Mouse (Mus musculus): ENCODE measurements around the gene Usp29.

Gene Usp29

DNA sequence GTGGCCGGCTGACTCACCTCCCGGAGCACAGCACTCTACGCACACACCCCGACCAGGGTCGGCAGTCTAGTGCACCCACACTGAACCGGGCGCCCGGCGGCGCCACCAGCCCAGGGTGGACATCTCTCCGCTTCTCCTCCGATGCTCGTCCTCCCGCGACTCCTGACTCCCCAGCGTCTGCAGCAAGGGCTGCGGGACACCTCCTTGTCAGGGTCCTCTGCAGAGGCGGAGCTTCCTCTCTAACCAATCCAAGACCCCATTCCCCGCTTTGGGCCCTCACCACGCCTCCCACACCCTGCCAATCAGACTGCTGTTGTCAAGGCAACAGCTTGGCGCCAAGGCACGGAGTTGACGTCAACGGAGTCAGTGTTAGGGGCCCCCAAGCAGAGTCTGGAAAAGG, at the start of gene Usp29, which contains the start of gene Peg3:
Gene Usp29, plus strand, starts transcription at position 338 of the 400 bp plus-strand sequence.
Gene Peg3, minus strand, starts transcription at position 191 of the 400 bp plus-strand sequence.
- peak; percentile 95 for DNase-seq

DNA sequence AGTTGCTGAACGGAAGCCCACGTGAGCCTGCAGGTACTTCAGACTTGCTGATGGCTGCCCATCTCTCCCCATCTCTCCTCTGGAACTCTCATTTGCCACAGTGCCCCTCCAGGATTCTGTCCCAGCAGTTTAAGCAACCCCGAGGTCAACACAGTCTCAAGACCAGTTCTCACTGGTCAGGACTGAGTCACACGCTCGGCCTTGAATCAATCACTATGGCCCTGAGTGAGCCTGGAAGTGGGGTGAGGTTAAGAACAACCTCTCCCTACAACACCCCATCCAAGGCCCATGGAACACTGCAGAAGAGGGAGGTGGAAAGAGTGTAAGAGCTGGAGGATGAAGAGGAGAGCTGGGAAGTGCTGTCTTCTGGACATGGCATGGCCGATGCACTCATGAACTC, 44.9 kb upstream of the Usp29 start:
- DNase-seq = no peak

DNA sequence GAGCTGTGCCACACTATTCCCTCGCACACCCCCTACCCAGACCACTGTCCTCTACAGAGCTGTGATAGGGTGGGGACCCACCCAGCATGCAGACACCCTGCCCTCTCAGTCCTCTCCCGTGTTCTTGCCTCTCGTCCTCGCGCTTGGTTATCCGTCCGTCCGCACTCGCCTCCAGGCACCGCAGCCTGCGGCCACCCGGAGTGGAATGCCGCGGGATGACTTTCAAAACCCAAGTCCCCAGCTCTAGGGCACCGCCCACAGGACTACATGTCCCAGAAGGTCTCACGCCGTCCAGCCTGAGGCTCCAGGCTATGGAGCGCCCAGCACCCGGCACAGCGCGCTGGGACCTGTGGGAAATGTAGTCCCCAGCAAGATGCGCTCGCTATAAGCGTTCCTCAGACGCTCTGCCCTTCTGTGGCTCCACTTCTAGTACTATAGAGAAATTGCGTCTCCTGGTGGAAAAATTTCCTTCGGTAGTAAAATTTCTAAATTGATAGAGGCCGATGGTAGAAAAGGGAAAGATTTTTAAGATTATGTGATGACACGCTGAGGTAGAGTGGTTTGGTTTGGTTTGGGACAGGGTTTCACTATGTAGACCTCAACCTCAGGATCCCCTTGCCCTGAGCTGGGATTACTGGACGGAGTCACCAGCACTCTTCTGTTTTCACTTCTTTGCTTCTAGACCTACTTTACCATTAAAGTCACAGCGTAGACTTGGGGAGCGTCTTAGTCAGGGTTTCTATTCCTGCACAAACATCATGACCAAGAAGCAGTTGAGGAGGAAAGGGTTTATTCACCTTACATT, 33.9 kb upstream of the Usp29 start, which contains the start of gene Zim1:
Gene Zim1, minus strand, starts transcription at position 210 of the 805 bp plus-strand sequence.
- peak; percentile 88 for DNase-seq

DNA sequence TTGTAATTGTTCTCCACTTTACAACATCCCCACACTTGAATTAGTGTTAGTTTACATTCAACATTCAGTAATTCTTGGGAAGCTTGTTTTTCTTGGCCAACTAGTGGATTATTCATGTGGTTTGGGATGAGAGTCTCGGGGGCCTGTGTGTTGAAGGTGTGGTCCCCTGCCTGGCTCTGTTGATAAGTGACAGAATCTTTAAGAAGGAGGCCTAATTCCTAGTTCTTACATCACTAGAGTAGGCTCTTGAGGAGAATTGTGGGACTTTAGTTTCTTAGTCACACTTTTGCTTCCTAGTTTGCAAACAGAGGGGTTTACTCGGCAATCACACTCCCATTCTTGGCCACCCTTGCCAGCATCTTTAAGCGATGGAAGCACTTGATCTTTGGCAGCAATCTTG, 31.1 kb upstream of the Usp29 start:
- DNase-seq = no peak

- DNase-seq = no peak
Measured at GRCm38 (mm10) chr7:6707416-6708015, 22.9 kb upstream of the Usp29 start.

GRCm38 (mm10) chr7:6708451-6709180, 21.8 kb upstream of the Usp29 start:
- peak; percentile 36 for DNase-seq

- DNase-seq = no peak
Measured at GRCm38 (mm10) chr7:6709396-6709795, 21.0 kb upstream of the Usp29 start.

DNA sequence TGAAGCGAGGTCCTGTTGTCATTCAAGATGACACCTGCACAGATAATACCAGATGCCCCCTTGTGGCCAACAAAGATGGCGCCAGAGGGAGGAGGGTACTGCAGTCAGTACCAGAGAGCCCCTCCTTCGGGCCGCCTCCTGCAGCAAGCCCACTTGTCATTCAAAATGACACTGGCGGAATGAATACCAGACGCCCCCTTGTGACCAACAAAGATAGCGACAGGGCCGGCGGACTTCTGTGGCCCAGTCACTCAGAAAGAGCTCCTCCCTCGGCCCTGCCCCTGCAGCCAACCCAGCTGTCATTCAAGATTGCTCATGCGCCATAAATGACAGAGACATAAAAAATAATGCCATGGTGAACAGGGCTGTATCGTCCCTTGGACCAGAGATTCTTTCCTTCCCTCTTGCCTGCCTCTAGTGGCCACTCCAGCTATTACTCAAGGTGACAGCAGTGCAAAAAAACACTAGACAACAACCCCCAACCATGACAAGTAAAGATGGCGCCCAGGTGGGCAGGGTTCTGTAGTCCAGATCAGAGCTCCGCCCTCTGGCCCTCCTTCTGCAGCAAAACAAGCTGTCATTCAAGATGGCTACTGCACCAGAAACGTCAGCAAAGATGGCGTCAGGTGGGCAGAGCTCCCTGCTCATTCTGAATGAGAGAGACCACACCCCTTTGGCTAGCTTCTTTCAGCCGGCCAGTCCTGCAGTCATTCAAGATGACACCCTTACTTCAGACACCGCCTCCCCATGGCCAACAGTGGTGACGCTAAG, 2.8 kb upstream of the Usp29 start:
- peak; percentile 96 for DNase-seq

GRCm38 (mm10) chr7:6728263-6728931, 2.0 kb upstream of the Usp29 start:
- peak; percentile 99 for DNase-seq

DNA sequence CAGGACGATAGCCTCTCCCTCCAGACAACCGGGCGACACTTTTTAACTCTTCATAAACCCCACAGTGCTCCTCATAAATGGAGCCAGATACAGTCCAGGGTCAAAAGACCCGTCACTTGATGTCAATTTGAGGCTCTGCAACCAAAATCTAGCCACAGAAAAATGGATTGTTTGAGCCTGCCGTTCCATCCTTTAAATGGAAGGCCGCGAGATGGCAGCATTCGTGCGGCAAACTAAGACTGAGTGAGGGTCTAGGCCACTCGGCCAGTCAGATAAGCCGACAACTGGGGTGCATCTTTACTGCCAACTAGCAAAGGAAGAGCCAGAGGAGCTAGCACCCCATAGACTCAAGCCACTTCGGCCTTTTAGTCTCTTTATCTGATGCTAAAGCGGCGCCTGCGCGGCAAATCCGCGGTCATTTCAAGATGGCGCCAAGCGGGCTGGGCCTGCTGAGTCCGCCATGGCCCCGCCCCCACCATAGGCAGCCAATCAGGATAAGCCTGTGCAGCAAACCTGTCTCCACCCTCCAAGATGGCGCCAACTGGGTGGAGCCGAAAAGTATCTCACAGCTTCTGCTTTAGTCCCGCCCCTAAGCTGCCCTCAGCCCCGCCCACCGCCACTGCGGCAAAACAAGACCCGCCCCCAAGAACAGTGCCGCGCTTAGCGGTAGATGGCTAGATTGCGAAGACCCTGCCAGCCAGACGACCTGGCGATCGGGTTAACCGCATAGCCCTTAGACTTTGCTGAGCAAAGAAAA, 1.1 kb upstream of the Usp29 start:
- DNase-seq = peak; percentile 98

DNA sequence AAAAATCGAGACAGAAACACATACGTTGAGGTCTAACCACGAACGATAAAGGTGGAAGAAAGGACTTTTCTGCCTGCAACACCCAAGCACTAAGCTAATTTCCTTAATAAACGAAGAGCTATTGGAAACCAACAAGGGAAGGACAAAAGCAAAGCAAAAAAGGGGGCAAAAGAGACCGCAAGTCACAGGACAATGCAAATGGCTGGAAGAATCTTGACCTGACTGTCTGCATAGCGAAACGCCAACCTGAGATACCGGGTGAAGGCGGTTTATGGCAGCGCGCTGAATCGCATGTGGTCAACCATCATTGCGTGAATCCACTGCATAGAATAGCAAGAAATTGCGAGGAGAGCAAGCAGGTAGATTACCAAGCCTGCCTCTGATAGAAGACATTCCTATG, 423 bp downstream of the Usp29 start:
- peak; percentile 43 for DNase-seq

DNA sequence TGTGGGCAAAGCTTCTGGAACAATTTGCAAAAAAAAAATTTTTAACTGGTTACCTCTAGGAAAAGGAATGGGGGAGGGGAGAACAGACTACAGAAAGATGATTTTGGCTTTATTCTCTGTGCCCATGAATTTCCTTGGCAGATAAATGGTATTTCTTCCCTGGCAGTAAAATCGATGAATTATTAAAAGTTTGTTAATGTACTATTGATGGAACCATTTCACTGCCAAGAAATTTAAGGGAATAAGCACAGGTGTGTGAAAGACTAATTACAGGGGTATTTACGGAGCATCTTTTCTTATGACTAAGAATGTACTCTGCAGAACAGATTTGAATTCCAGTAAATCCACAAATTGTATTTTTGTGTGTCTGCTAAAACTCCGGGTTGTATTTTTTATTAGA, 995 bp downstream of the Usp29 start:
- no peak for DNase-seq

DNA sequence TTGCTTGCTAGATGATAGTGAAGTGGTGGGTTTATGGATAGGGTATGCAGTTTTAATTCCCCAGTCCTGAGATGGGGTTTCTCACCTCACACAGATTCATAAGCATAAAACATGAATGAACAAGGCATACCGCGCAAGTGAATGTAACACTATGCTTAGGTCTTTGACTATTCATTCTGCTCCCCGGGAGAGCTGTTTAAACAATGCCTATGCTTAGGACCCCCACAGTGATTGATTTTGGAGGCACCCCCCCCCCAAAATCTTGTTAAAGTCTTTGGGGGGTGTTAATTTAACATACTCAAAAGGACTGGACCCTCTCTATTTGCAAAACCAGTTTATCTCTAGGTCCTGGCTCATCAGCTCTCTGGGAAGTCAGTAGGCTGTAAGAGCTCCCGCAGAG, 1.6 kb downstream of the Usp29 start:
- no peak for DNase-seq

DNA sequence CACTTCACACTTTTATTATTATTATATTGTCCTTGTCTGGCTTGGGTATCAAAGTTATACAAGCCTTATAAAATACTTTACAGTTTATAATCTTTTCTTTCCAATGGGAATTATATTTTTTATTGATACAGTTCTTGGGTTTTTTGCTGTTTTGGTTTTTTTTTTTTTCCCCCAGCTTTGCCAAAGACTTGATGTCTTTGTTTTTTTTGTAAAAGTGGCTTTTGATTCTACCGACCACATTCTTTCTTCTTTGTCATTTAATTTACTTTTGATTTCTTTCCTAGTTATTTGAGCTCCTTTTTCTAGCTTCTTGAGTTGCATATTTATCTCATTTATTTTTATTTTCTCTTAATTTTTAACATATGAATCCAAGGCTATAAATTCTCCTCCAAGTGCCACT, 5.7 kb downstream of the Usp29 start:
- no peak for DNase-seq

DNA sequence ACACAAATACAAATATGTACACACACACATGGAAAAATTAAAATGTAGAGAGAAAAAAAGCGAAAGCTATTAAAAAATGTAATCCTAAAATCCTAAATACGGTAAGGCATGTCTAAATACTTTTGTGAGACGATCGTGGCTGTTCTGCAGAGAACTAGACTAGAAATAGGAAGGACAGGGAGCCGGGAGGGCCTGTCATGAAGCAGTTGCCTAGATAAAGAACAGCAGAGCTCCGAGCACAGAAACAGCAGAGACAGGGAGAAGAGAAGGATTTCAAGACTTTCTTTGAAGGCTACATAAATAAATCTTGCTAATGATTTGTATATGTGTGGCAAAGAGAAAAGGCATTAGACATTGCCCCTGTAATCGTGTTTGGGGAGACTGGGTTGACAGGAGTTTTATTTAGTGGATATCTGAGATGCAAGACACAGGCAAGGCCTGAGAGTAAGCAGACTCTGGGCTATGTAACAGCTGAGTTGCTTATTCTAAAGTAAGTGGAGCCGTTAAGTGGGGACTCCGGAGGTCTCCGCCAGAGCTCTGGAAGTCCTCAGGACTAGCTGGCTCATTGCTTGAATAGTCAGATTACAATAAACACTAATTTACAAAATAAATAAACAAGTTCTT, 14.0 kb downstream of the Usp29 start:
- no peak for DNase-seq

GRCm38 (mm10) chr7:6749196-6749595, 18.8 kb downstream of the Usp29 start:
- DNase-seq = peak; percentile 79

- DNase-seq = peak; percentile 47
Measured at GRCm38 (mm10) chr7:6753440-6753839, 23.1 kb downstream of the Usp29 start.

DNA sequence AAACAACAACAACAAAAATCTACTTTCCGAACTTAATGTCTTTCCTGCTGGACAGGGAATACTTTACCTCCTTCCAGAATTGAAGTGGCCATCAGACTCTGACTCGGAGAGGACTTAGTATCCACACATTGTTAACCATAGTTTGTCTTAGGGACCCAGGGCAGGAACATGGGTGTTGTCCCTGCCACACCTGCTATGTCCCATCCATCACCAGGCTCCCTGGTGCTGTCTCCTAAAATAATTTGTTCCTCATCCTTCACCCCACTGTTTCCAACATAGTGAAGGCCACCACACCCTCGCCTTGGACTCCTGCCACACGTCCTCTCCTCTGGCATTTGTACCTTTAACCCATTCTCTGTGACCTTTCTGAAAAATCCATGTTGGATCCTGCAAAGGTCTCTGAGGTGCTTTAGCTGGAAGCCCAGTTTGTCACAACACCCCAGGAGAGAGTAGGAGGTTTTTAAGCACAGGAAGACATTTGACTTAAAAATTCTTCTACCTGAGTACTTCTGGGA, 26.5 kb downstream of the Usp29 start:
- DNase-seq = no peak

- no peak for DNase-seq
Measured at GRCm38 (mm10) chr7:6759698-6760097, 29.3 kb downstream of the Usp29 start.

DNA sequence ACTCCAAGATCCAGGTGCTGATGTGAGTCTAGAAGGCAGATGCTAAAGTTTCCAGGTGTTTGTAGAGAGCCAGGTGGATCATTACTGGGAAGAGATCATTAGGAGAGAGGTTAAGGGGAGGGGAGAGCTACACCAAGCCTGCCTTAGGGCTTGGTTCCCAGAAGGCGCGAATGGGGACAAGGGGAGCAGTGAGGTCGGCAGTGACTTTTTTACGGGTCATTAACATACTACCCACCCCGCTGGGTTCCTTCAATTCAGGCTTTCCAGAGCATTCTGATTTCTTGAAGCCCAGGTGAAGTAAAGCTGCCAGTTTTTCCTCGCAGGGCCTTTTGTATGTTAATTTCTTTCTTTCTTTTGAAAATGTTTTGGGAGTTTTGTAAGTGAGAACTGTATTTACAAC, 29.8 kb downstream of the Usp29 start:
- DNase-seq = no peak

- DNase-seq = no peak
Measured at GRCm38 (mm10) chr7:6765240-6765639, 34.9 kb downstream of the Usp29 start.

Measured in retina, postnatal 1 day (tissue).